Mouse (Mus musculus): Measurements from ENCODE around the gene Cacna2d3.

GRCm38 (mm10) chr14:29752876-29753275 is 31.2 kb upstream of the Cacna2d3 start:
- no peak for TF ChIP-seq FLI1 (IDR thresholded peaks at IDR 0.05; ENCODE audit: low read length)
- TF ChIP-seq GATA1 (IDR thresholded peaks at IDR 0.05; ENCODE audit: borderline replicate concordance, low read length) = no peak

Measured in megakaryocyte, embryonic 14.5 days (primary cell).